Mouse (Mus musculus): ENCODE measurements around the gene Rnf212. TPM values are rescaled to one million over a fixed set of nuclear protein-coding genes. Genes with fewer than 3 reads are reported as not detected.
A peak's percentile ranks its signal among the peaks of the same experiment; 100 is the strongest.

Rnf212 gene
- polyA plus RNA-seq, 2 experiments, result 3.3 to 4.6 TPM

- WGBS (ENCODE audit: insufficient replicate concordance), result 67% methylated on average over 4 of the region's 4 CpGs
Observed at GRCm38 (mm10) chr5:108697341-108697753, 77.4 kb downstream of the Rnf212 start.

DNA sequence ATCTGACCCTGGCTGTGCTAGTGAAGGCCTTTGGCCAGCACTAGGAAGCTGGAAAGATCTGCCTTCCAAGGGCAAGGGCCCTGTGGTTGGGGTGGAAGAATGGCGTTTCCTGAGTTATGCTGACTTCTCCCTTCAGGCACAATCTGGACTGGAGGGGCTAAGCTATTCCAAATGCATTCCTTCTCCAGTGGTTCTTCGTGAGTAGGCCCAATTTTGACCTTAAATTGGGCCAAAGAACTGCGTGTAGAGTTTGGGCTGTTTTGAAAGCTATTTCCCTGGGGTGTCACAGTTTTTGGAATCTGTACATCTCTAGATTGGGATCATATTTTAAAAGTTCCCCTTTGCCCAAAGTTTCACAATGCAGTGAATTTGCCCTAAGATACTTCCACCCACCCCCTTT lies 78.2 kb downstream of the Rnf212 start:
- Histone ChIP-seq H3K27ac (no peak overlapping the region), H3K4me1 (replicated peaks; ENCODE audit: control insufficient read depth in 2 of 2, insufficient read depth in 2 of 2, low read length in 1 of 2) (peaks cover 0 to 26% of the 10 kb centered on the region in 2 experiments; a peak in 3 of 4 replicates), H3K9ac (replicated peaks) (no peak overlapping the region), H3K9me3 (ENCODE audit: control insufficient read depth, low read length) (no peaks in the 10 kb centered on the region), H3K36me3 (replicated peaks; ENCODE audit: control insufficient read depth, insufficient read depth, low read depth) (no peaks in the 10 kb centered on the region), H3K27me3 (ENCODE audit: control insufficient read depth, insufficient read depth, low read length) (no peaks in the 10 kb centered on the region), H3K4me3 (ENCODE audit: insufficient read depth in 1 of 2, low read depth in 2 of 2, low read length in 2 of 2) (no peak overlapping the region), H3K4me2 (ENCODE audit: low read depth) (no peak overlapping the region)
- DNase-seq (ENCODE audit: low read depth in 3 of 3, low spot score in 3 of 3) (no peak), ATAC-seq (ENCODE audit: insufficient read depth) (no peak)
- TF ChIP-seq CTCF (IDR thresholded peaks at IDR 0.05; ENCODE audit: low read depth) (no peak), EP300 (IDR thresholded peaks at IDR 0.05; ENCODE audit: low read depth) (no peak)
- 73% methylated on average over 3 of the region's 3 CpGs for WGBS (ENCODE audit: insufficient replicate concordance)

More at GRCm38 (mm10) chr5:108697341-108697753, 77.4 kb downstream of the Rnf212 start:
- TF ChIP-seq EP300 (IDR thresholded peaks at IDR 0.05; ENCODE audit: low read depth) (no peak), CTCF (IDR thresholded peaks at IDR 0.05; ENCODE audit: low read depth) (no peak)
- no peak overlapping the region for H3K9ac ChIP-seq (replicated peaks)
- ATAC-seq (ENCODE audit: insufficient read depth) (no peak), DNase-seq (ENCODE audit: low read depth in 3 of 3, low spot score in 3 of 3) (no peak)
- H3K27me3 ChIP-seq (ENCODE audit: control insufficient read depth, insufficient read depth, low read length), result no peaks in the 10 kb centered on the region
- no peak overlapping the region for H3K27ac ChIP-seq
- H3K4me2 ChIP-seq (ENCODE audit: low read depth), result no peak overlapping the region
- H3K9me3 ChIP-seq (ENCODE audit: control insufficient read depth, low read length), result no peaks in the 10 kb centered on the region
- no peak overlapping the region for H3K4me3 ChIP-seq (ENCODE audit: insufficient read depth in 1 of 2, low read depth in 2 of 2, low read length in 2 of 2)
- peaks cover 0 to 20% of the 10 kb centered on the region in 2 experiments; a peak in 3 of 4 replicates for H3K4me1 ChIP-seq (replicated peaks; ENCODE audit: control insufficient read depth in 2 of 2, insufficient read depth in 2 of 2, low read length in 1 of 2)
- no peaks in the 10 kb centered on the region for H3K36me3 ChIP-seq (replicated peaks; ENCODE audit: control insufficient read depth, insufficient read depth, low read depth)

DNA sequence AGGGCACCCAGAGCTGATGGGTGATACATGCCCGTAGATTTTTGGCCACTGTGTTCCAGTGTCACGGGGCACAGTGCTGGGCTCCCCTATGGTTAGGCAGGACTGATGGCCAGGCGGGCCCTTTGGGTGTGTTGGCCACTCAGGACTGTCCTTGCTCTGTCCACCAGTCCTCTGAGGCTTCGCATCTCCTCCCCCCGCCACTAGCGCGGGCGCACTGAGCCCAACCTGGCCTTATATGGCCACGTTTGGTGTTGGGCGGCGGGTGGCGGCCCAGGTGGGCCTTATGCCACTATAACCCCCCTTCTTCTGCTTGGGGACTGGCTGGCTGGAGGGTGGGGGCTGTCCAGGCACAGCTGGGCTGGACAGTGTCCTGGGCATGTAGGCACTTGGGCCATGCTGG lies 78.9 kb downstream of the Rnf212 start:
- no peak overlapping the region for H3K27ac ChIP-seq
- no peak for ATAC-seq (ENCODE audit: insufficient read depth)
- no peak overlapping the region for H3K9ac ChIP-seq (replicated peaks)
- 86% methylated on average over 12 of the region's 12 CpGs for WGBS (ENCODE audit: insufficient replicate concordance)
- H3K4me1 ChIP-seq (replicated peaks; ENCODE audit: control insufficient read depth in 2 of 2, insufficient read depth in 2 of 2, low read length in 1 of 2), result peaks cover 0 to 26% of the 10 kb centered on the region in 2 experiments; a peak in 3 of 4 replicates
- H3K4me2 ChIP-seq (ENCODE audit: low read depth), result no peak overlapping the region
- H3K27me3 ChIP-seq (ENCODE audit: control insufficient read depth, insufficient read depth, low read length), result no peaks in the 10 kb centered on the region
- TF ChIP-seq CTCF (IDR thresholded peaks at IDR 0.05; ENCODE audit: low read depth), result no peak
- no peak for TF ChIP-seq EP300 (IDR thresholded peaks at IDR 0.05; ENCODE audit: low read depth)
- no peak for DNase-seq (ENCODE audit: low read depth in 3 of 3, low spot score in 3 of 3)
- H3K36me3 ChIP-seq (replicated peaks; ENCODE audit: control insufficient read depth, insufficient read depth, low read depth), result no peaks in the 10 kb centered on the region
- no peak overlapping the region for H3K4me3 ChIP-seq (ENCODE audit: insufficient read depth in 1 of 2, low read depth in 2 of 2, low read length in 2 of 2)
- no peaks in the 10 kb centered on the region for H3K9me3 ChIP-seq (ENCODE audit: control insufficient read depth, low read length)

DNA sequence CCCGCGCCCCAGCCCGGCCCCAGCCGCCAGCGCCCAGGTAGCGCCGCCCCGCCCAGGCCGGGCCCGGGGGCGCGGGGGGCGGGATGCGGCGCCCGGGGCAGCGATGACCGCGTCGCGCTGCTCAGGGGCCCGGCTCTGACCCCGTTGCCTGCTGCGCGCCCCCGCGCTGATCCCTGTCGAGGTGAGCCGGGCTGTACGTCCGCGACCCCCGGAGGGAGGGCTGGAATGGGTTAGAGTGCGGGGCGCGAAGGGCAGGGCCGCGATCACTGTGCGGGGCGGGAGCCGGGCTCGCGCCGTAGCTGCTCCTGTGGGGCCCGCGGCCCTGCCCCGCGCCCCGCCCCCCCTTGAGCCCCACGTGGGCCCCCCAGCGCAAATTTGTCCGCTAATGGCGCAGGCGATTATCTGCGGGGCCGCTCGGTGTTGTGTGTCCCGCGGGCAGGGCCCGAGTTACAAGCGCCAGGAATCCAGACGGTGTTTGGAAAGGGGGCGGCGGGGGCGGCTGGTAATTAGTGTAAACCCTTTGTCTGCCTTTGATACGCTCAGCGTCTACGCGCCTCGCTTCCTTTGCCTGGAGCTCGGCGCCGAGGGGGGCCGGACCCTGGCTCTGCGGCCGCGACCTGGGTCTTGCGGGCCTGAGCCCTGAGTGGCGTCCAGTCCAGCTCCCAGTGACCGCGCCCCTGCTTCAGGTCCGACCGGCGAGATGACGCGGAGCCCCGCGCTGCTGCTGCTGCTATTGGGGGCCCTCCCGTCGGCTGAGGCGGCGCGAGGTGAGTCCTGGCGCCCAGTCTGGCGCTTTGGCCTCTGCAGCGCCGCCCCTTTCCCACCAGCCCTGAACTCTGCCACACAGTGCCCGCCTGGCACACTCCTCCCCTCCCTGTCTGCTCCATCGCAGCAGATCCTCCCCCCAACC lies 80.2 kb downstream of the Rnf212 start:
- under 1% methylated on average over 99 of the region's 99 CpGs for WGBS (ENCODE audit: insufficient replicate concordance)
- Histone ChIP-seq H3K9me3 (ENCODE audit: control insufficient read depth, low read length) (no peaks in the 10 kb centered on the region), H3K9ac (replicated peaks) (peak overlapping the region; percentile 82), H3K36me3 (replicated peaks; ENCODE audit: control insufficient read depth, insufficient read depth, low read depth) (no peaks in the 10 kb centered on the region), H3K27ac (peak overlapping the region; percentile 26; the same call in 1 of the 2 replicates), H3K4me2 (ENCODE audit: low read depth) (peak overlapping the region; percentile 88), H3K27me3 (ENCODE audit: control insufficient read depth, insufficient read depth, low read length) (no peaks in the 10 kb centered on the region), H3K4me3 (ENCODE audit: insufficient read depth in 1 of 2, low read depth in 2 of 2, low read length in 2 of 2) (peak overlapping the region; percentile 70 to 85), H3K4me1 (replicated peaks; ENCODE audit: control insufficient read depth in 2 of 2, insufficient read depth in 2 of 2, low read length in 1 of 2) (peaks cover 0 to 21% of the 10 kb centered on the region in 2 experiments; a peak in 3 of 4 replicates)
- TF ChIP-seq CTCF (IDR thresholded peaks at IDR 0.05; ENCODE audit: low read depth) (no peak), EP300 (IDR thresholded peaks at IDR 0.05; ENCODE audit: low read depth) (no peak)
- ATAC-seq (ENCODE audit: insufficient read depth), result peak; percentile 65
- no peak for DNase-seq (ENCODE audit: low read depth in 3 of 3, low spot score in 3 of 3)

- no peak for TF ChIP-seq CTCF (IDR thresholded peaks at IDR 0.05; ENCODE audit: low read depth)
- no peak for TF ChIP-seq EP300 (IDR thresholded peaks at IDR 0.05; ENCODE audit: low read depth)
- 1% methylated on average over 36 of the region's 43 CpGs for WGBS (ENCODE audit: insufficient replicate concordance)
- ATAC-seq (ENCODE audit: insufficient read depth) (peak; percentile 93), DNase-seq (ENCODE audit: low read depth in 3 of 3, low spot score in 3 of 3) (peak; percentile 85 to 88 (median 87))
- Histone ChIP-seq H3K4me2 (ENCODE audit: low read depth) (peak overlapping the region; percentile 88), H3K27me3 (ENCODE audit: control insufficient read depth, insufficient read depth, low read length) (no peaks in the 10 kb centered on the region), H3K36me3 (replicated peaks; ENCODE audit: control insufficient read depth, insufficient read depth, low read depth) (no peaks in the 10 kb centered on the region), H3K9ac (replicated peaks) (peak overlapping the region; percentile 82), H3K4me1 (replicated peaks; ENCODE audit: control insufficient read depth in 2 of 2, insufficient read depth in 2 of 2, low read length in 1 of 2) (peaks cover 0 to 21% of the 10 kb centered on the region in 2 experiments; a peak in 3 of 4 replicates), H3K9me3 (ENCODE audit: control insufficient read depth, low read length) (no peaks in the 10 kb centered on the region), H3K4me3 (ENCODE audit: insufficient read depth in 1 of 2, low read depth in 2 of 2, low read length in 2 of 2) (peak overlapping the region; percentile 85 to 87), H3K27ac (no peak overlapping the region)
Observed at GRCm38 (mm10) chr5:108693872-108694288, 80.9 kb downstream of the Rnf212 start.

All from liver, embryonic 14.5 days (tissue).